Mouse (Mus musculus): ENCODE measurements at regions not wholly inside any gene's neighbourhood (a gene's known extent, or its start where the extent isn't known, plus 50 kb on each side); places are given as distances from the start of the nearest gene placed in this dataset.

DNA sequence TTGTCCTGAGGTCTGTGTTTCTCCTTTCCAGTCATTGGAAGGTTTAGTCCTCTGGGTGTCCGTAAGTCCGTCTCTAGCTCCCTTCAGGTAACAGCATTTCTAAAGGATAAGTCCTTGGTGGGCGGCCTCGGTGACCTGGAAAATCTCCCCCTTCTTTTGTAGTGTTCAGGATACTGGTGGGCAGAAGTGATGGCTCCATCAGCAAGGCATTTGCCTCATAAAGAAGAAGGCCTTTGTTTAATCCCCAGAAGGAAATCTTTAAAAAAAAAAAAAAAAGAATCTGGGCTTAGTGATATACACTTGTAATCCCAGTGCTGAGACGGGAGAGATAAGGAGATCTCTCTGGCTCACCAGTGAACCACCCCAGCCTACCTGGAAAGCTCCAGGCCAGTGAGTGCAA, 133.5 kb upstream of the Prkcq start:
- TF ChIP-seq CTCF (IDR thresholded peaks at IDR 0.05; ENCODE audit: control insufficient read depth, insufficient read depth, low read length) (no peak), POLR2A (IDR thresholded peaks at IDR 0.05; ENCODE audit: borderline replicate concordance, control insufficient read depth, low read depth, low read length) (no peak)

Data from bone marrow, adult 2 months (tissue).